Mouse (Mus musculus) adrenal gland, adult 8-10 months (tissue): ENCODE data around the gene Fam181b. TPM values are rescaled to one million over a fixed set of nuclear protein-coding genes. Genes with fewer than 3 reads are reported as not detected.

Experiments used
- total RNA-seq, 4 experiments: library from RNA; stranded (reverse); gene quantifications; 2 replicates each; pipeline ENCODE4 v1.2.4; 2022

Gene Fam181b
- total RNA-seq, 4 experiments from 2014 or later: 2.6 to 9.5 (median 6.3) TPM

Other genes starting within 250 kb of the Fam181b start
- 1 to 10 TPM; 1.1 to 2.6 (median 1.5) TPM for gene Ddias, start 205.6 kb upstream of the Fam181b start, total RNA-seq
- 10 to 100 TPM; 11.0 to 20.7 (median 14.5) TPM for gene Prcp, start 205.4 kb upstream of the Fam181b start, total RNA-seq